Mouse (Mus musculus) intestine, postnatal 0 days (tissue): ENCODE data around the gene Rnf38. TPM values are rescaled to one million over a fixed set of nuclear protein-coding genes. Genes with fewer than 3 reads are reported as not detected.
A peak's percentile ranks its signal among the peaks of the same experiment; 100 is the strongest.

Source experiments
- ATAC-seq: fragments of 200-750 bp; cut with Nextera tagmentation; 2 replicates; pipeline ENCODE4 v1.8.0; 2017; ENCODE audit warnings: mild to moderate bottlenecking, moderate TSS enrichment, moderate library complexity
- H3K27ac ChIP-seq: fragments of 300-500 bp; sonication (generic); 2 replicates; pipeline ENCODE4 v1.5.1; 2014; ENCODE audit warnings: mild to moderate bottlenecking, low read depth, low read length, moderate library complexity
- H3K27me3 ChIP-seq: fragments of 300-500 bp; sonication (generic); replicated peaks from 2 replicates; pipeline ENCODE4 v1.6.1; 2014; ENCODE audit warnings: low read length, mixed read lengths; ENCODE audit not compliant: control insufficient read depth, insufficient read depth
- H3K36me3 ChIP-seq: fragments of 300-500 bp; sonication (generic); 2 replicates; pipeline ENCODE4 v1.6.1; 2014; ENCODE audit warnings: mild to moderate bottlenecking, moderate library complexity; ENCODE audit not compliant: control insufficient read depth, insufficient read depth
- H3K4me1 ChIP-seq: fragments of 300-500 bp; sonication (generic); replicated peaks from 2 replicates; pipeline ENCODE4 v1.6.1; 2014; ENCODE audit warnings: antibody characterized with exemption, low read length, mixed read lengths; ENCODE audit not compliant: control insufficient read depth, insufficient read depth
- H3K4me2 ChIP-seq: fragments of 300-500 bp; sonication (generic); replicated peaks from 2 replicates; pipeline ENCODE4 v1.6.1; 2014; ENCODE audit warnings: low read depth, mild to moderate bottlenecking, moderate library complexity
- H3K4me3 ChIP-seq: fragments of 300-500 bp; sonication (generic); 2 replicates; pipeline ENCODE4 v1.5.1; 2014; ENCODE audit warnings: low read depth, low read length
- H3K9ac ChIP-seq: fragments of 300-500 bp; sonication (generic); 2 replicates; pipeline ENCODE4 v1.6.1; 2014; ENCODE audit warnings: mild to moderate bottlenecking, low read depth, low read length
- H3K9me3 ChIP-seq: fragments of 300-500 bp; sonication (generic); 2 replicates; pipeline ENCODE4 v1.6.1; 2016; ENCODE audit warnings: mixed run types; ENCODE audit not compliant: control insufficient read depth
- CTCF ChIP-seq: sonication (generic); IDR thresholded peaks from 2 replicates; pipeline ENCODE4 v1.5.1; 2016; ENCODE audit warnings: low read depth, mild to moderate bottlenecking, control low read depth, antibody characterized with exemption, moderate library complexity
- WGBS: fragments of 180-500 bp; shearing (Covaris S2); extraction: QIAGEN DNeasy Blood & Tissue Kit; methylation state at CpG from one replicate; pipeline ENCODE4 v1.1.7; 2014; 5-methylcytosine and 5-hydroxymethylcytosine counted together
- polyA plus RNA-seq: library from polyadenylated mRNA; unstranded; fragments of >200 nt; fragmentation: Nextera tagmentation; extraction: Ambion mirVana; gene quantifications from 2 replicates; pipeline ENCODE4 v1.2.1, GENCODE M21; 2015

The Rnf38 gene
- polyA plus RNA-seq, 1 experiment from 2014 or later = 6.0 TPM

GRCm38 (mm10) chr4:44159839-44160238 lies 73.8 kb downstream of the Rnf38 start:
- no peaks in the 10 kb centered on the region for H3K27me3 ChIP-seq
- no peak overlapping the region for H3K27ac ChIP-seq
- H3K4me1 ChIP-seq = no peaks in the 10 kb centered on the region
- no peaks in the 10 kb centered on the region for H3K36me3 ChIP-seq
- no peak for TF ChIP-seq CTCF
- H3K9ac ChIP-seq = no peak overlapping the region
- no peak overlapping the region for H3K4me2 ChIP-seq
- H3K9me3 ChIP-seq = no peaks in the 10 kb centered on the region
- no peak for ATAC-seq
- H3K4me3 ChIP-seq = no peak overlapping the region
- WGBS = 62% methylated on average over 8 of the region's 8 CpGs

- 57% methylated on average over 6 of the region's 6 CpGs for WGBS
- ATAC-seq = no peak
- no peaks in the 10 kb centered on the region for H3K27me3 ChIP-seq
- H3K4me2 ChIP-seq = no peak overlapping the region
- no peak for TF ChIP-seq CTCF
- H3K9ac ChIP-seq = no peak overlapping the region
- no peaks in the 10 kb centered on the region for H3K9me3 ChIP-seq
- H3K27ac ChIP-seq = no peak overlapping the region
- H3K36me3 ChIP-seq = 0 out of 2 replicates have a peak, but pooled peaks cover 3% of the 10 kb centered on the region
- H3K4me1 ChIP-seq = no peaks in the 10 kb centered on the region
- no peak overlapping the region for H3K4me3 ChIP-seq
Observed at GRCm38 (mm10) chr4:44156481-44156880, 77.1 kb downstream of the Rnf38 start.

- Histone ChIP-seq H3K9me3 (no peaks in the 10 kb centered on the region), H3K4me2 (no peak overlapping the region), H3K27ac (no peak overlapping the region), H3K4me1 (no peaks in the 10 kb centered on the region), H3K4me3 (no peak overlapping the region), H3K36me3 (peaks cover 13% of the 10 kb centered on the region; the same call in 1 of the 2 replicates), H3K9ac (no peak overlapping the region), H3K27me3 (no peaks in the 10 kb centered on the region)
- 54% methylated on average over 4 of the region's 4 CpGs for WGBS
- TF ChIP-seq CTCF = no peak
- no peak for ATAC-seq
Observed at GRCm38 (mm10) chr4:44154884-44155283, 78.7 kb downstream of the Rnf38 start.

- no peak overlapping the region for H3K4me2 ChIP-seq
- no peaks in the 10 kb centered on the region for H3K9me3 ChIP-seq
- no peak overlapping the region for H3K9ac ChIP-seq
- H3K27me3 ChIP-seq = no peaks in the 10 kb centered on the region
- no peak overlapping the region for H3K27ac ChIP-seq
- no peak for TF ChIP-seq CTCF
- ATAC-seq = no peak
- H3K4me3 ChIP-seq = no peak overlapping the region
- WGBS = 90% methylated on average over 4 of the region's 4 CpGs
- peaks cover 28% of the 10 kb centered on the region for H3K36me3 ChIP-seq
- H3K4me1 ChIP-seq = no peaks in the 10 kb centered on the region
Observed at GRCm38 (mm10) chr4:44152904-44153303, 80.7 kb downstream of the Rnf38 start.

GRCm38 (mm10) chr4:44126805-44127204 lies 106.8 kb downstream of the Rnf38 start:
- peaks cover 49% of the 10 kb centered on the region for H3K36me3 ChIP-seq
- WGBS = 92% methylated on average over 12 of the region's 12 CpGs

GRCm38 (mm10) chr4:44119410-44120201 lies 114.0 kb downstream of the Rnf38 start:
- Histone ChIP-seq H3K9me3 (no peaks in the 10 kb centered on the region), H3K4me1 (no peaks in the 10 kb centered on the region), H3K4me2 (no peak overlapping the region), H3K27me3 (no peaks in the 10 kb centered on the region), H3K9ac (no peak overlapping the region), H3K36me3 (no peaks in the 10 kb centered on the region), H3K4me3 (no peak overlapping the region), H3K27ac (no peak overlapping the region)
- peak; percentile 75 for TF ChIP-seq CTCF
- no peak for ATAC-seq
- WGBS = 49% methylated on average over 9 of the region's 9 CpGs

More at GRCm38 (mm10) chr4:44126805-44127204, 106.8 kb downstream of the Rnf38 start:
- H3K9ac ChIP-seq = no peak overlapping the region
- no peaks in the 10 kb centered on the region for H3K9me3 ChIP-seq
- no peak for TF ChIP-seq CTCF
- no peaks in the 10 kb centered on the region for H3K27me3 ChIP-seq
- no peaks in the 10 kb centered on the region for H3K4me1 ChIP-seq
- no peak overlapping the region for H3K4me2 ChIP-seq
- H3K4me3 ChIP-seq = no peak overlapping the region
- ATAC-seq = no peak
- no peak overlapping the region for H3K27ac ChIP-seq
